Mouse (Mus musculus) ovary, postnatal 10 days (tissue): ENCODE measurements around the gene Ppp1r8.
"Not testable (repeated sequence)": the region's sequence is repeated elsewhere in the genome, so short reads cannot be mapped to it uniquely, and the experiment has no call there.

Experiments
- DNase-seq: peaks from one replicate; pipeline ENCODE4 v3.0.0; 2022; ENCODE audit warnings: low spot score

Ppp1r8 gene

GRCm38 (mm10) chr4:132806620-132807191 lies 36.3 kb downstream of the Ppp1r8 start:
- no peak for DNase-seq

- DNase-seq: no peak
Measured at GRCm38 (mm10) chr4:132805599-132806197, 37.3 kb downstream of the Ppp1r8 start.

GRCm38 (mm10) chr4:132805146-132805545 lies 37.8 kb downstream of the Ppp1r8 start:
- no peak for DNase-seq

GRCm38 (mm10) chr4:132804331-132804730 lies 38.6 kb downstream of the Ppp1r8 start:
- DNase-seq: no peak

GRCm38 (mm10) chr4:132803876-132804275 lies 39.1 kb downstream of the Ppp1r8 start:
- DNase-seq: no peak

- DNase-seq: no peak
Measured at GRCm38 (mm10) chr4:132803212-132803611, 39.8 kb downstream of the Ppp1r8 start.

GRCm38 (mm10) chr4:132802171-132802637 lies 40.8 kb downstream of the Ppp1r8 start:
- DNase-seq: no peak

- no peak for DNase-seq
Measured at GRCm38 (mm10) chr4:132801176-132802077, 41.5 kb downstream of the Ppp1r8 start.

GRCm38 (mm10) chr4:132799845-132800244 lies 43.1 kb downstream of the Ppp1r8 start:
- no peak for DNase-seq

GRCm38 (mm10) chr4:132798666-132799065 lies 44.3 kb downstream of the Ppp1r8 start:
- not testable (repeated sequence) for DNase-seq

- no peak for DNase-seq
Measured at GRCm38 (mm10) chr4:132798028-132798427, 44.9 kb downstream of the Ppp1r8 start.

GRCm38 (mm10) chr4:132797461-132797860 lies 45.5 kb downstream of the Ppp1r8 start:
- DNase-seq: no peak

- DNase-seq: peak; percentile 14
Measured at GRCm38 (mm10) chr4:132796196-132796886, 46.6 kb downstream of the Ppp1r8 start, which contains the start of gene Themis2. Gene Themis2, minus strand, starts transcription at chr4:132796387.

GRCm38 (mm10) chr4:132795171-132795570 lies 47.8 kb downstream of the Ppp1r8 start:
- no peak for DNase-seq

GRCm38 (mm10) chr4:132794760-132795159 lies 48.2 kb downstream of the Ppp1r8 start:
- no peak for DNase-seq

GRCm38 (mm10) chr4:132794028-132794427 lies 48.9 kb downstream of the Ppp1r8 start:
- DNase-seq: no peak

GRCm38 (mm10) chr4:132793322-132794004 lies 49.5 kb downstream of the Ppp1r8 start:
- DNase-seq: not testable (repeated sequence)

GRCm38 (mm10) chr4:132789731-132790130 lies 53.2 kb downstream of the Ppp1r8 start:
- DNase-seq: no peak

- no peak for DNase-seq
Measured at GRCm38 (mm10) chr4:132785228-132785627, 57.7 kb downstream of the Ppp1r8 start.

- no peak for DNase-seq
Measured at GRCm38 (mm10) chr4:132783732-132784131, 59.2 kb downstream of the Ppp1r8 start.

GRCm38 (mm10) chr4:132780288-132780687 lies 62.7 kb downstream of the Ppp1r8 start:
- no peak for DNase-seq
